Mouse (Mus musculus): ENCODE results near the gene Tenm2.
A peak's percentile ranks its signal among the peaks of the same experiment; 100 is the strongest.

The Tenm2 gene

GRCm38 (mm10) chr11:37076989-37077598, 158.7 kb downstream of the Tenm2 start:
- no peak for DNase-seq

- DNase-seq: no peak
Observed at GRCm38 (mm10) chr11:37075349-37075748, 160.4 kb downstream of the Tenm2 start.

GRCm38 (mm10) chr11:37065459-37065858, 170.3 kb downstream of the Tenm2 start:
- DNase-seq: peak in 1 of 2 experiments; percentile 5

GRCm38 (mm10) chr11:37046671-37047070, 189.1 kb downstream of the Tenm2 start:
- peak in 1 of 2 experiments; percentile 32 for DNase-seq

GRCm38 (mm10) chr11:37041259-37041658, 194.5 kb downstream of the Tenm2 start:
- DNase-seq: no peak

GRCm38 (mm10) chr11:37039283-37039682, 196.5 kb downstream of the Tenm2 start:
- no peak for DNase-seq

GRCm38 (mm10) chr11:37031305-37032055, 204.3 kb downstream of the Tenm2 start:
- DNase-seq: no peak

GRCm38 (mm10) chr11:37011900-37012299, 223.9 kb downstream of the Tenm2 start:
- DNase-seq: no peak

- DNase-seq: no peak
Observed at GRCm38 (mm10) chr11:37009243-37009642, 226.5 kb downstream of the Tenm2 start.

- no peak for DNase-seq
Observed at GRCm38 (mm10) chr11:36997668-36998067, 238.1 kb downstream of the Tenm2 start.

GRCm38 (mm10) chr11:36990895-36991294, 244.9 kb downstream of the Tenm2 start:
- DNase-seq: peak; percentile 1 to 3

GRCm38 (mm10) chr11:36988776-36989565, 246.8 kb downstream of the Tenm2 start:
- DNase-seq: no peak

- DNase-seq: no peak
Observed at GRCm38 (mm10) chr11:36974142-36974541, 261.6 kb downstream of the Tenm2 start.

GRCm38 (mm10) chr11:36958102-36958501, 277.7 kb downstream of the Tenm2 start:
- no peak for DNase-seq

GRCm38 (mm10) chr11:36941429-36941828, 294.3 kb downstream of the Tenm2 start:
- DNase-seq: no peak

- peak; percentile 3 to 4 for DNase-seq
Observed at GRCm38 (mm10) chr11:36940557-36941110, 295.1 kb downstream of the Tenm2 start.

- DNase-seq: no peak
Observed at GRCm38 (mm10) chr11:36929817-36930216, 305.9 kb downstream of the Tenm2 start.

GRCm38 (mm10) chr11:36926705-36927406, 308.9 kb downstream of the Tenm2 start:
- no peak for DNase-seq

- DNase-seq: no peak
Observed at GRCm38 (mm10) chr11:36919301-36919700, 316.5 kb downstream of the Tenm2 start.

- peak in 1 of 2 experiments; percentile 7 for DNase-seq
Observed at GRCm38 (mm10) chr11:36911406-36911805, 324.4 kb downstream of the Tenm2 start.

GRCm38 (mm10) chr11:36909036-36909435, 326.7 kb downstream of the Tenm2 start:
- no peak for DNase-seq

- no peak for DNase-seq
Observed at GRCm38 (mm10) chr11:36902302-36902701, 333.5 kb downstream of the Tenm2 start.

GRCm38 (mm10) chr11:36893061-36893460, 342.7 kb downstream of the Tenm2 start:
- no peak for DNase-seq
